Mouse (Mus musculus) midbrain, embryonic 12.5 days (tissue): Measurements from ENCODE around the gene Cacng2. TPM values are rescaled to one million over a fixed set of nuclear protein-coding genes. Genes with fewer than 3 reads are reported as not detected.

Source experiments
- ATAC-seq: fragments of 200-750 bp; cut with Nextera tagmentation; 2 replicates; pipeline ENCODE4 v1.8.0; 2017; ENCODE audit warnings: low read depth, moderate TSS enrichment, moderate library complexity; ENCODE audit not compliant: low FRiP score
- H3K27ac ChIP-seq: fragments of 300-500 bp; sonication (generic); replicated peaks from 2 replicates; pipeline ENCODE4 v1.5.1; 2016; ENCODE audit warnings: mild to moderate bottlenecking
- H3K27me3 ChIP-seq: fragments of 300-500 bp; sonication (generic); 2 replicates; pipeline ENCODE4 v1.6.1; 2016; ENCODE audit warnings: mild to moderate bottlenecking
- H3K36me3 ChIP-seq: fragments of 300-500 bp; sonication (generic); 2 replicates; pipeline ENCODE4 v1.6.1; 2016
- H3K4me1 ChIP-seq: fragments of 300-500 bp; sonication (generic); 2 replicates; pipeline ENCODE4 v1.6.1; 2016
- H3K4me2 ChIP-seq: fragments of 300-500 bp; sonication (generic); replicated peaks from 2 replicates; pipeline ENCODE4 v1.6.1; 2016; ENCODE audit warnings: mild to moderate bottlenecking, moderate library complexity
- H3K4me3 ChIP-seq: fragments of 300-500 bp; sonication (generic); 2 replicates; pipeline ENCODE4 v1.5.1; 2016; ENCODE audit warnings: mild to moderate bottlenecking
- H3K9ac ChIP-seq: fragments of 300-500 bp; sonication (generic); replicated peaks from 2 replicates; pipeline ENCODE4 v1.6.1; 2016; ENCODE audit warnings: mild to moderate bottlenecking, moderate library complexity
- H3K9me3 ChIP-seq: fragments of 300-500 bp; sonication (generic); 2 replicates; pipeline ENCODE4 v1.6.1; 2016; ENCODE audit warnings: mild to moderate bottlenecking
- WGBS: fragments of 180-500 bp; shearing (Covaris S2); methylation state at CpG from one replicate; pipeline ENCODE4 v1.1.7; 2016; 5-methylcytosine and 5-hydroxymethylcytosine counted together
- polyA plus RNA-seq: library from polyadenylated mRNA; unstranded; fragments of >200 nt; fragmentation: Nextera tagmentation; extraction: Ambion mirVana; gene quantifications from 2 replicates; pipeline ENCODE4 v1.2.1, GENCODE M21; 2016

Cacng2 gene
- polyA plus RNA-seq, 1 experiment from 2014 or later = 3.1 TPM

GRCm38 (mm10) chr15:78081384-78081783 is 38.4 kb downstream of the Cacng2 start:
- H3K4me3 ChIP-seq = no peak overlapping the region
- H3K36me3 ChIP-seq = no peaks in the 10 kb centered on the region
- H3K9me3 ChIP-seq = no peaks in the 10 kb centered on the region
- no peak overlapping the region for H3K27ac ChIP-seq
- H3K4me2 ChIP-seq = no peak overlapping the region
- peaks cover 13% of the 10 kb centered on the region for H3K4me1 ChIP-seq
- H3K9ac ChIP-seq = no peak overlapping the region
- no peaks in the 10 kb centered on the region; the same call in 1 of the 2 replicates for H3K27me3 ChIP-seq
- 81% methylated on average over 7 of the region's 7 CpGs for WGBS
- ATAC-seq = no peak

- Histone ChIP-seq H3K36me3 (no peaks in the 10 kb centered on the region), H3K4me3 (no peak overlapping the region), H3K9me3 (no peaks in the 10 kb centered on the region), H3K9ac (no peak overlapping the region), H3K4me1 (peaks cover 13% of the 10 kb centered on the region), H3K27me3 (no peaks in the 10 kb centered on the region; the same call in 1 of the 2 replicates), H3K4me2 (no peak overlapping the region), H3K27ac (no peak overlapping the region)
- 78% methylated on average over 4 of the region's 4 CpGs for WGBS
- no peak for ATAC-seq
These were observed 39.5 kb downstream of the Cacng2 start for GRCm38 (mm10) chr15:78080326-78080725.

GRCm38 (mm10) chr15:78078776-78079628 is 40.8 kb downstream of the Cacng2 start:
- H3K4me3 ChIP-seq = no peak overlapping the region
- no peak for ATAC-seq
- no peak overlapping the region for H3K27ac ChIP-seq
- H3K27me3 ChIP-seq = no peaks in the 10 kb centered on the region; the same call in 1 of the 2 replicates
- 76% methylated on average over 15 of the region's 15 CpGs for WGBS
- 0 out of 2 replicates have a peak overlapping the region, but pooled peaks have one; percentile 21 for H3K9ac ChIP-seq
- H3K9me3 ChIP-seq = no peaks in the 10 kb centered on the region
- peaks cover 13% of the 10 kb centered on the region for H3K4me1 ChIP-seq
- H3K36me3 ChIP-seq = no peaks in the 10 kb centered on the region
- no peak overlapping the region for H3K4me2 ChIP-seq

GRCm38 (mm10) chr15:78078206-78078605 is 41.6 kb downstream of the Cacng2 start:
- Histone ChIP-seq H3K36me3 (no peaks in the 10 kb centered on the region), H3K27ac (no peak overlapping the region), H3K9ac (no peak overlapping the region), H3K4me3 (no peak overlapping the region), H3K27me3 (no peaks in the 10 kb centered on the region; the same call in 1 of the 2 replicates), H3K4me1 (peaks cover 6% of the 10 kb centered on the region), H3K9me3 (no peaks in the 10 kb centered on the region), H3K4me2 (no peak overlapping the region)
- 65% methylated on average over 4 of the region's 5 CpGs for WGBS
- no peak for ATAC-seq

- no peaks in the 10 kb centered on the region for H3K4me1 ChIP-seq
- ATAC-seq = no peak
- WGBS = 37% methylated on average over 3 of the region's 3 CpGs
- no peaks in the 10 kb centered on the region; the same call in 1 of the 2 replicates for H3K27me3 ChIP-seq
- H3K4me3 ChIP-seq = no peak overlapping the region
- H3K9me3 ChIP-seq = no peaks in the 10 kb centered on the region
- no peak overlapping the region for H3K9ac ChIP-seq
- H3K36me3 ChIP-seq = no peaks in the 10 kb centered on the region
- no peak overlapping the region for H3K4me2 ChIP-seq
- no peak overlapping the region for H3K27ac ChIP-seq
These were observed 43.9 kb downstream of the Cacng2 start for GRCm38 (mm10) chr15:78075921-78076320.

GRCm38 (mm10) chr15:78073109-78073508 is 46.7 kb downstream of the Cacng2 start:
- no peak for ATAC-seq
- H3K4me3 ChIP-seq = no peak overlapping the region
- H3K9me3 ChIP-seq = no peaks in the 10 kb centered on the region
- no peak overlapping the region for H3K4me2 ChIP-seq
- WGBS = 85% methylated on average over 7 of the region's 7 CpGs
- no peak overlapping the region for H3K9ac ChIP-seq
- H3K36me3 ChIP-seq = no peaks in the 10 kb centered on the region
- no peaks in the 10 kb centered on the region for H3K4me1 ChIP-seq
- no peaks in the 10 kb centered on the region for H3K27me3 ChIP-seq
- no peak overlapping the region for H3K27ac ChIP-seq

GRCm38 (mm10) chr15:78066475-78066874 is 53.4 kb downstream of the Cacng2 start:
- 2% methylated on average over 5 of the region's 5 CpGs for WGBS
- H3K4me1 ChIP-seq = peaks cover 6% of the 10 kb centered on the region; the same call in 1 of the 2 replicates
- no peaks in the 10 kb centered on the region for H3K27me3 ChIP-seq
- H3K4me2 ChIP-seq = no peak overlapping the region
- H3K36me3 ChIP-seq = no peaks in the 10 kb centered on the region
- H3K27ac ChIP-seq = no peak overlapping the region
- H3K4me3 ChIP-seq = no peak overlapping the region
- no peaks in the 10 kb centered on the region for H3K9me3 ChIP-seq
- ATAC-seq = no peak
- no peak overlapping the region for H3K9ac ChIP-seq

- peaks cover 6% of the 10 kb centered on the region; the same call in 1 of the 2 replicates for H3K4me1 ChIP-seq
- H3K9ac ChIP-seq = no peak overlapping the region
- H3K4me3 ChIP-seq = no peak overlapping the region
- no peak overlapping the region; the same call in 1 of the 2 replicates for H3K27ac ChIP-seq
- ATAC-seq = no peak
- peaks cover 4% of the 10 kb centered on the region; the same call in 1 of the 2 replicates for H3K27me3 ChIP-seq
- H3K9me3 ChIP-seq = no peaks in the 10 kb centered on the region
- no peaks in the 10 kb centered on the region for H3K36me3 ChIP-seq
- no peak overlapping the region for H3K4me2 ChIP-seq
- WGBS = 20% methylated on average over 5 of the region's 5 CpGs
These were observed 54.3 kb downstream of the Cacng2 start for GRCm38 (mm10) chr15:78065541-78065940.

- no peak overlapping the region for H3K4me2 ChIP-seq
- no peak overlapping the region; the same call in 1 of the 2 replicates for H3K9ac ChIP-seq
- no peak overlapping the region for H3K4me3 ChIP-seq
- WGBS = 54% methylated on average over 6 of the region's 6 CpGs
- ATAC-seq = no peak
- peak overlapping the region; percentile 39; the same call in 1 of the 2 replicates for H3K27ac ChIP-seq
- no peaks in the 10 kb centered on the region for H3K36me3 ChIP-seq
- no peaks in the 10 kb centered on the region for H3K9me3 ChIP-seq
- peaks cover 6% of the 10 kb centered on the region; the same call in 1 of the 2 replicates for H3K4me1 ChIP-seq
- peaks cover 6% of the 10 kb centered on the region; the same call in 1 of the 2 replicates for H3K27me3 ChIP-seq
These were observed 55.5 kb downstream of the Cacng2 start for GRCm38 (mm10) chr15:78064340-78064739.

GRCm38 (mm10) chr15:78062467-78062866 is 57.4 kb downstream of the Cacng2 start:
- no peak overlapping the region for H3K4me2 ChIP-seq
- 78% methylated on average over 14 of the region's 14 CpGs for WGBS
- no peak overlapping the region for H3K4me3 ChIP-seq
- ATAC-seq = no peak
- no peaks in the 10 kb centered on the region for H3K36me3 ChIP-seq
- H3K9ac ChIP-seq = no peak overlapping the region
- no peak overlapping the region for H3K27ac ChIP-seq
- H3K27me3 ChIP-seq = peaks cover 6% of the 10 kb centered on the region; the same call in 1 of the 2 replicates
- H3K4me1 ChIP-seq = peaks cover 6% of the 10 kb centered on the region; the same call in 1 of the 2 replicates
- H3K9me3 ChIP-seq = no peaks in the 10 kb centered on the region

- no peak for ATAC-seq
- WGBS = 88% methylated on average over 1 of the region's 1 CpGs
- Histone ChIP-seq H3K4me2 (no peak overlapping the region), H3K27me3 (peaks cover 6% of the 10 kb centered on the region; the same call in 1 of the 2 replicates), H3K4me1 (no peaks in the 10 kb centered on the region), H3K9me3 (no peaks in the 10 kb centered on the region), H3K9ac (no peak overlapping the region), H3K27ac (no peak overlapping the region), H3K36me3 (no peaks in the 10 kb centered on the region), H3K4me3 (no peak overlapping the region)
These were observed 62.9 kb downstream of the Cacng2 start for GRCm38 (mm10) chr15:78056930-78057329.

GRCm38 (mm10) chr15:78050682-78051081 is 69.1 kb downstream of the Cacng2 start:
- no peak for ATAC-seq

More at GRCm38 (mm10) chr15:78050682-78051081, 69.1 kb downstream of the Cacng2 start:
- H3K9ac ChIP-seq = no peak overlapping the region
- no peak overlapping the region for H3K4me3 ChIP-seq
- H3K27me3 ChIP-seq = no peaks in the 10 kb centered on the region
- no peaks in the 10 kb centered on the region for H3K4me1 ChIP-seq
- H3K9me3 ChIP-seq = no peaks in the 10 kb centered on the region
- no peak overlapping the region for H3K4me2 ChIP-seq
- 84% methylated on average over 10 of the region's 10 CpGs for WGBS
- H3K27ac ChIP-seq = no peak overlapping the region
- H3K36me3 ChIP-seq = no peaks in the 10 kb centered on the region
